Mouse (Mus musculus): ENCODE results near the gene Bloc1s1. TPM values are rescaled to one million over a fixed set of nuclear protein-coding genes. Genes with fewer than 3 reads are reported as not detected.

Gene Bloc1s1
- polyA plus RNA-seq, 1 experiment from 2014 or later = 210 TPM

GRCm38 (mm10) chr10:128902409-128902988 lies 21.3 kb downstream of the Bloc1s1 start:
- 76% methylated on average over 3 of the region's 3 CpGs for WGBS
- Histone ChIP-seq H3K9ac (no peak overlapping the region), H3K4me2 (replicated peaks) (no peak overlapping the region), H3K9me3 (no peaks in the 10 kb centered on the region), H3K4me1 (no peaks in the 10 kb centered on the region), H3K27ac (no peak overlapping the region), H3K27me3 (no peaks in the 10 kb centered on the region), H3K36me3 (no peaks in the 10 kb centered on the region), H3K4me3 (no peak overlapping the region)
- no peak for ATAC-seq (ENCODE audit: insufficient number of reproducible peaks, insufficient read depth, low FRiP score, low TSS enrichment)

DNA sequence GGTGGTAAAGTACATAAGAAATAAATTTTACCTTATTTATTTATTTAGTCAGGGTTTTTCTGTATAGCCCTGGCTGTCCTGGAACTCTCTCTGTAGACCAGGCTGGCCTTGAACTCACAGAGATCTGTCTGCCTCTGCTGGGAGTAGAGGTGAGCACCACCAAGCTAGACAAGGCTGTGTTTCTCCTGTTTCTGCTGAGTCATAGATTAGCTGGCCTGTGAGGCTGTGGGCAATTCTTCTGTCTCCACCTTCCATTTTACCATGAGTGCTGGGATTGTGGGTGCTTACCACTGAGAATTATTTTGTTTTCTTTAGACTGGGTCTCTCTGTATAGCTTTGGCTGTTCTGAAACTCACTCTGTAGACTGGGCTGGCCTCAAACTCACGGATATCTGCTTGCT lies 22.4 kb downstream of the Bloc1s1 start:
- no peak overlapping the region for H3K9ac ChIP-seq
- H3K4me2 ChIP-seq (replicated peaks) = no peak overlapping the region
- no peak overlapping the region for H3K27ac ChIP-seq
- WGBS = 87% methylated on average over 1 of the region's 1 CpGs
- H3K36me3 ChIP-seq = no peaks in the 10 kb centered on the region
- H3K27me3 ChIP-seq = peaks cover 6% of the 10 kb centered on the region
- no peak for ATAC-seq (ENCODE audit: insufficient number of reproducible peaks, insufficient read depth, low FRiP score, low TSS enrichment)
- no peak overlapping the region for H3K4me3 ChIP-seq
- H3K4me1 ChIP-seq = peaks cover 6% of the 10 kb centered on the region
- H3K9me3 ChIP-seq = no peaks in the 10 kb centered on the region

- Histone ChIP-seq H3K9me3 (no peaks in the 10 kb centered on the region), H3K9ac (no peak within 1 kb of the TSS), H3K27ac (no peak within 1 kb of the TSS), H3K36me3 (no peaks in the 10 kb centered on the region), H3K4me3 (no peak within 1 kb of the TSS), H3K4me2 (replicated peaks) (no peak within 1 kb of the TSS), H3K4me1 (peaks cover 8% of the 10 kb centered on the region), H3K27me3 (peaks cover 12% of the 10 kb centered on the region)
- no peak for ATAC-seq (ENCODE audit: insufficient number of reproducible peaks, insufficient read depth, low FRiP score, low TSS enrichment)
- 86% methylated on average over 3 of the region's 3 CpGs for WGBS
These were observed 23.1 kb downstream of the Bloc1s1 start, which contains the start of gene Cd63 for GRCm38 (mm10) chr10:128900698-128901097. Cd63 (plus strand) TSS chr10:128900989.

DNA sequence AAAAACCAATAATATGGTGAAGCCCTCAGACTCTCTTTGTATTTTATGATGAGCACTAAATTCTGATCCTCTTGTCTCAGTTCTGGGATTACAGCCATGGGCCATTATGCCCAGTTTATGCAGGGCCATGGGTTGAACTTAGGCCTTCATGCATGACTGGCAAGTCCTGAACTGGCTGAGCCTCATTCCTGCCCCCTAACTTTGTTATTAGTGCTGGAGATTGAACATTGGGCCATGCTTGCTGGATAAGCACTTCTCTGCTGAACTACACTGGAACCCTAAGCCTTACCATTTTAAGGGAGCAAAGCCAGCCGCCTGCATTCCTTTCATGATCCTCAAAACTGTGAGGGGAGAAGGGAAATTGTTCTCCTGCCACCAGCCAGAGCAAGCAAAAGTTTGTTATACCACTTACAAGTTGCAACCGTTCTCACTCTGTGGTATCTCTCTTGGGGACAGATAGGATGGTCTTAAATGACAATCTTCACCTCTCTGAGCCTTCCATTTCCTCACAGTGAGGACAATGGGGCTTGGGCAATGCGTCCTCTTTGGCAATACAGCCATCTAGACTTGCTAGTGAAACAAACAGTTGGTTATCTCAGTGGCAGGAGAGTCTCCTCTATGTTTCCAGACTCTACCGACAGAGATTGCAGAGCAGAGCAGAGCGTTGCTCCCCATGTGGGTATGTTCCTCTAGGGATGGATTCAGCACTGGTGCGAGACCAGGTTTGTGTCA lies 23.9 kb downstream of the Bloc1s1 start:
- ATAC-seq (ENCODE audit: insufficient number of reproducible peaks, insufficient read depth, low FRiP score, low TSS enrichment) = no peak
- H3K4me2 ChIP-seq (replicated peaks) = no peak overlapping the region
- H3K36me3 ChIP-seq = no peaks in the 10 kb centered on the region
- H3K9me3 ChIP-seq = no peaks in the 10 kb centered on the region
- peaks cover 12% of the 10 kb centered on the region for H3K27me3 ChIP-seq
- H3K9ac ChIP-seq = no peak overlapping the region
- no peak overlapping the region for H3K27ac ChIP-seq
- no peak overlapping the region for H3K4me3 ChIP-seq
- peaks cover 8% of the 10 kb centered on the region for H3K4me1 ChIP-seq
- 79% methylated on average over 6 of the region's 6 CpGs for WGBS

- no peaks in the 10 kb centered on the region for H3K36me3 ChIP-seq
- H3K9me3 ChIP-seq = no peaks in the 10 kb centered on the region
- H3K4me1 ChIP-seq = peaks cover 15% of the 10 kb centered on the region
- H3K4me2 ChIP-seq (replicated peaks) = no peak overlapping the region
- H3K27me3 ChIP-seq = peaks cover 12% of the 10 kb centered on the region
- H3K27ac ChIP-seq = no peak overlapping the region
- no peak for ATAC-seq (ENCODE audit: insufficient number of reproducible peaks, insufficient read depth, low FRiP score, low TSS enrichment)
- WGBS = 8% methylated on average over 1 of the region's 1 CpGs
- no peak overlapping the region for H3K9ac ChIP-seq
- no peak overlapping the region for H3K4me3 ChIP-seq
These were observed 26.3 kb downstream of the Bloc1s1 start for GRCm38 (mm10) chr10:128897501-128897900.

GRCm38 (mm10) chr10:128896807-128897206 lies 27.0 kb downstream of the Bloc1s1 start:
- H3K36me3 ChIP-seq = no peaks in the 10 kb centered on the region
- no peak for ATAC-seq (ENCODE audit: insufficient number of reproducible peaks, insufficient read depth, low FRiP score, low TSS enrichment)
- 26% methylated on average over 1 of the region's 1 CpGs for WGBS
- H3K27me3 ChIP-seq = peaks cover 12% of the 10 kb centered on the region
- no peak overlapping the region for H3K9ac ChIP-seq
- H3K9me3 ChIP-seq = no peaks in the 10 kb centered on the region
- H3K4me2 ChIP-seq (replicated peaks) = no peak overlapping the region
- no peak overlapping the region for H3K27ac ChIP-seq
- no peak overlapping the region for H3K4me3 ChIP-seq
- H3K4me1 ChIP-seq = peaks cover 18% of the 10 kb centered on the region

- WGBS = 8% methylated on average over 17 of the region's 17 CpGs
- H3K36me3 ChIP-seq = no peaks in the 10 kb centered on the region
- H3K4me1 ChIP-seq = peaks cover 18% of the 10 kb centered on the region
- H3K9me3 ChIP-seq = no peaks in the 10 kb centered on the region
- peaks cover 12% of the 10 kb centered on the region for H3K27me3 ChIP-seq
- H3K4me3 ChIP-seq = 0 out of 2 replicates have a peak overlapping the region, but pooled peaks have one; percentile 6
- H3K27ac ChIP-seq = no peak overlapping the region
- ATAC-seq (ENCODE audit: insufficient number of reproducible peaks, insufficient read depth, low FRiP score, low TSS enrichment) = no peak
- H3K9ac ChIP-seq = peak overlapping the region; percentile 12
- peak overlapping the region; percentile 14; the same call in 1 of the 2 replicates for H3K4me2 ChIP-seq (replicated peaks)
These were observed 27.7 kb downstream of the Bloc1s1 start for GRCm38 (mm10) chr10:128895952-128896693.

- WGBS = under 1% methylated on average over 9 of the region's 9 CpGs
- 0 out of 2 replicates have a peak overlapping the region, but pooled peaks have one; percentile 14 for H3K4me2 ChIP-seq (replicated peaks)
- H3K27me3 ChIP-seq = peaks cover 12% of the 10 kb centered on the region
- no peak overlapping the region for H3K27ac ChIP-seq
- H3K4me3 ChIP-seq = 0 out of 2 replicates have a peak overlapping the region, but pooled peaks have one; percentile 6
- no peak overlapping the region; the same call in 1 of the 2 replicates for H3K9ac ChIP-seq
- H3K36me3 ChIP-seq = no peaks in the 10 kb centered on the region
- H3K4me1 ChIP-seq = peaks cover 18% of the 10 kb centered on the region
- ATAC-seq (ENCODE audit: insufficient number of reproducible peaks, insufficient read depth, low FRiP score, low TSS enrichment) = no peak
- H3K9me3 ChIP-seq = no peaks in the 10 kb centered on the region
These were observed 28.4 kb downstream of the Bloc1s1 start for GRCm38 (mm10) chr10:128895437-128895836.

GRCm38 (mm10) chr10:128892246-128892645 lies 31.6 kb downstream of the Bloc1s1 start:
- H3K9ac ChIP-seq = peak overlapping the region; percentile 79
- H3K4me2 ChIP-seq (replicated peaks) = peak overlapping the region; percentile 89
- peaks cover 6% of the 10 kb centered on the region for H3K36me3 ChIP-seq
- peak overlapping the region; percentile 96 for H3K27ac ChIP-seq
- H3K9me3 ChIP-seq = no peaks in the 10 kb centered on the region
- H3K4me3 ChIP-seq = peak overlapping the region; percentile 81
- ATAC-seq (ENCODE audit: insufficient number of reproducible peaks, insufficient read depth, low FRiP score, low TSS enrichment) = no peak
- peaks cover 12% of the 10 kb centered on the region for H3K27me3 ChIP-seq
- under 1% methylated on average over 9 of the region's 9 CpGs for WGBS
- peaks cover 42% of the 10 kb centered on the region for H3K4me1 ChIP-seq

- H3K4me1 ChIP-seq = peaks cover 36% of the 10 kb centered on the region
- H3K4me3 ChIP-seq = peak within 1 kb of the TSS; percentile 81
- peak within 1 kb of the TSS; percentile 96 for H3K27ac ChIP-seq
- WGBS = under 1% methylated on average over 65 of the region's 89 CpGs
- peak within 1 kb of the TSS; percentile 89 for H3K4me2 ChIP-seq (replicated peaks)
- peaks cover 14% of the 10 kb centered on the region for H3K36me3 ChIP-seq
- no peaks in the 10 kb centered on the region for H3K9me3 ChIP-seq
- peak within 1 kb of the TSS; percentile 79 for H3K9ac ChIP-seq
- peaks cover 7% of the 10 kb centered on the region for H3K27me3 ChIP-seq
- peak; percentile 76 for ATAC-seq (ENCODE audit: insufficient number of reproducible peaks, insufficient read depth, low FRiP score, low TSS enrichment)
These were observed 32.3 kb downstream of the Bloc1s1 start, which contains the start of gene Gdf11 for GRCm38 (mm10) chr10:128891296-128892094. Gdf11 (minus strand) TSS chr10:128891718.

Data from embryonic facial prominence, embryonic 12.5 days (tissue).